Mouse (Mus musculus): Measurements from ENCODE around the gene Gm3415.

DNA sequence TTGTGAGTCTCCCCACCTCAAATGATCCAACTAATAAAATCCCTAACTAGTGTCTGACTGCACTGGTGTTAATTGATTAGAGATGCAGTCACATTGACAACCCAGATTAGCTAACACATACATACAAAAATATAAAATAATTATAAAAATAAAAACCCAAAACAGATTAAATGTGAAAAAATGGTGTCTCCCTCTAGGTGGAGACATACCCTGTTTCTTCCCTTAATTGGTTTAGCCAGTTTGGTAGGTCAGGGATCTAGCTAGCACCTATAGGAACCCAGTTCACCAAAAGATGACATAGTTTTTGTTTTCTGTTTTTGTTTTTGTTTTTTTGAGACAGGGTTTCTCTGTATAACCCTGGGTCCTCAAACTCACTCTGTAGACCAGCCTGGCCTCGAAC lies 8.3 kb downstream of the Gm3415 start:
- TF ChIP-seq CTCF (conservative IDR thresholded peaks at IDR 0.05; ENCODE audit: insufficient read depth, insufficient read length, low read depth, low read length) (no peak), POLR2A (IDR thresholded peaks at IDR 0.05; ENCODE audit: low read depth, low read length) (no peak)
